Mouse (Mus musculus) CD8-positive naive resting alpha-beta T cell, adult 2 months (primary cell): Measurements from ENCODE around the gene Pde4dip.

Source experiments
- DNase-seq, 2 experiments: peaks; one replicate each; pipeline ENCODE4 v3.0.0; 2022; ENCODE audit warnings: low read depth in 2 of 2, low spot score in 2 of 2

The Pde4dip gene

GRCm38 (mm10) chr3:97844821-97845201 lies 43.7 kb downstream of the Pde4dip start:
- no peak for DNase-seq

GRCm38 (mm10) chr3:97844163-97844820 lies 44.2 kb downstream of the Pde4dip start:
- no peak for DNase-seq

GRCm38 (mm10) chr3:97842641-97843040 lies 45.9 kb downstream of the Pde4dip start:
- no peak for DNase-seq

GRCm38 (mm10) chr3:97840439-97840838 lies 48.1 kb downstream of the Pde4dip start:
- no peak for DNase-seq

GRCm38 (mm10) chr3:97835888-97836287 lies 52.6 kb downstream of the Pde4dip start:
- no peak for DNase-seq

GRCm38 (mm10) chr3:97834625-97835024 lies 53.9 kb downstream of the Pde4dip start:
- DNase-seq, result no peak

- no peak for DNase-seq
These were observed 56.8 kb downstream of the Pde4dip start for GRCm38 (mm10) chr3:97831564-97832320.

- DNase-seq, result no peak
These were observed 57.9 kb downstream of the Pde4dip start for GRCm38 (mm10) chr3:97830622-97831021.

- no peak for DNase-seq
These were observed 58.4 kb downstream of the Pde4dip start for GRCm38 (mm10) chr3:97830122-97830521.

GRCm38 (mm10) chr3:97828286-97828685 lies 60.2 kb downstream of the Pde4dip start:
- no peak for DNase-seq

- DNase-seq, result no peak
These were observed 63.3 kb downstream of the Pde4dip start for GRCm38 (mm10) chr3:97825246-97825645.

GRCm38 (mm10) chr3:97824744-97825143 lies 63.8 kb downstream of the Pde4dip start:
- no peak for DNase-seq

GRCm38 (mm10) chr3:97824011-97824711 lies 64.3 kb downstream of the Pde4dip start:
- peak in 1 of 2 experiments; percentile 13 for DNase-seq

- DNase-seq, result no peak
These were observed 65.1 kb downstream of the Pde4dip start for GRCm38 (mm10) chr3:97823438-97823837.

GRCm38 (mm10) chr3:97819050-97819449 lies 69.5 kb downstream of the Pde4dip start:
- no peak for DNase-seq

GRCm38 (mm10) chr3:97818383-97818982 lies 70.0 kb downstream of the Pde4dip start:
- no peak for DNase-seq

GRCm38 (mm10) chr3:97811651-97812399 lies 76.7 kb downstream of the Pde4dip start:
- no peak for DNase-seq

GRCm38 (mm10) chr3:97811158-97811557 lies 77.3 kb downstream of the Pde4dip start:
- DNase-seq, result no peak

- no peak for DNase-seq
These were observed 78.2 kb downstream of the Pde4dip start for GRCm38 (mm10) chr3:97810334-97810733.

- DNase-seq, result no peak
These were observed 82.9 kb downstream of the Pde4dip start for GRCm38 (mm10) chr3:97805559-97805958.

- DNase-seq, result no peak
These were observed 84.8 kb downstream of the Pde4dip start for GRCm38 (mm10) chr3:97803675-97804074.
